Mouse (Mus musculus): Measurements from ENCODE around the gene Kcnh3.

DNA sequence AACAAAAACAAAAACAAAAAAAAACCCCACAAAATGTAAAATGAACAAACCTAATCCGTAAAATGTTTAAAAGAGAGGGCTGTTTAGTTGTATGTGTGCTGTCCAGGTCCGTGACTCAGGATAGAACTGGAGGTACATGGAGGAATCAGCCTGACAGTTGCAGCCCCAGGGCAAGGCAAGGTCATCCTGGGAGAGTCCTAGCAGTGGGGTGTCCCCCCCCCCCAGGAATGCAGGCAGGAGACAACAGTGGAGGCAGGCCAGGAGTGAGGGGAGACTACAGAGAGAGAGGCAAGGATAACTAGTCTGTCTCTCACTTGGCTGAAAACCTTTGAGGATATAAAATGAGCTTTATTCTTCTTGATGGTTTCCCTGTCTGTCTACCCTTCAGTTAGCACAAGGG lies 39.7 kb downstream of the Kcnh3 start:
- TF ChIP-seq CTCF (IDR thresholded peaks at IDR 0.05; ENCODE audit: low read depth), result no peak
- no peak for TF ChIP-seq EP300 (IDR thresholded peaks at IDR 0.05; ENCODE audit: low read depth)

Measured in liver, embryonic 14.5 days (tissue).